Mouse (Mus musculus): ENCODE measurements around the gene Tent2.

DNA sequence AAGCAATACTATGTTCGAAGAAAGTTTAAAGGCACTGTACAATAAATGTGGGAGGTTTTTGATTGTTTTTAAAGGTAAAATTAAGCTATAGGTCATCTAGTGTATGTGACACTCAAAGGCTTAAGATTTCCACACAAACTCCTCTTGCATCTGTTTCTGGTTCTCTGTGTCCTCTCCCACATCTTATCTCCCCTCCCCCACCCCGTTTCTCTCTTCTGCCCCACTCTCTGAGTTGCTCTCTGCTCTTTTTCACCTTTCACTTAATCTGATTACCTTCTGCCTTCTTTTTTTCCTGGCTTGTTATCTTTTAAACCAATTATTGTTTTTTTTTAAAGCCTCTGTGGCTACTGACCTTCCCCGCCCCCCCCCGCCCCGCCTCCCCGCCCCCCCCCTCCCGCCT, 47.4 kb upstream of the Tent2 start:
- no peak for TF ChIP-seq CTCF (IDR thresholded peaks at IDR 0.05)
- no peak for TF ChIP-seq EP300 (IDR thresholded peaks at IDR 0.05)

Measured in lung, postnatal 0 days (tissue).